Mouse (Mus musculus) adrenal gland, adult 18-20 months (tissue): ENCODE measurements around the gene Exoc3l. TPM values are rescaled to one million over a fixed set of nuclear protein-coding genes. Genes with fewer than 3 reads are reported as not detected.

Experiments used
- DNase-seq, 2 experiments: peaks; one replicate each; pipeline ENCODE4 v3.0.0; 2021 to 2022; ENCODE audit warnings: low spot score in 2 of 2
- microRNA-seq, 2 experiments: library from miRNA; unstranded; fragments of <30 nt; microRNA quantifications; one replicate each; pipeline ENCODE4 v1.2.0; 2021; ENCODE audit warnings: borderline number of aligned reads in 2 of 2
- total RNA-seq, 2 experiments: library from RNA; stranded (reverse); gene quantifications; 1 replicate in 1 of 2; 2 replicates in 1 of 2; pipeline ENCODE4 v1.2.3; 2021

The Exoc3l gene
- total RNA-seq, 2 experiments from 2014 or later: 15.6 to 17.2 TPM

GRCm38 (mm10) chr8:105252680-105253537 lies 43.0 kb downstream of the Exoc3l start:
- DNase-seq: no peak

- DNase-seq: no peak
Measured at GRCm38 (mm10) chr8:105251954-105252353, 43.9 kb downstream of the Exoc3l start.

- no peak for DNase-seq
Measured at GRCm38 (mm10) chr8:105241016-105241415, 54.9 kb downstream of the Exoc3l start.

Small RNAs within 50 kb of the gene (microRNA-seq; reads per million reads assigned to microRNA genes)
- gene Gm27320 (0 reads per million in 2 experiments), gene Mir328 (3,519 to 6,929 reads per million in 2 experiments)

Other genes starting within 250 kb of the Exoc3l start
- gene Ces3a, start 247.5 kb downstream of the Exoc3l start, total RNA-seq: under 1 TPM in 1 of 2 experiments, not detected in 1; 0.27 TPM
- gene Ces3b, start 212.3 kb downstream of the Exoc3l start, total RNA-seq: not detected
- gene Ces4a, start 164.3 kb downstream of the Exoc3l start, total RNA-seq: not detected
- gene Cbfb, start 125.4 kb downstream of the Exoc3l start, total RNA-seq: 100 to 1,000 TPM in 1 of 2 experiments, 10 to 100 TPM in 1; 89.7 to 105 TPM
- 10 to 100 TPM; 23.4 to 32.0 TPM for gene D230025D16Rik, start 71.0 kb downstream of the Exoc3l start, total RNA-seq
- gene B3gnt9, start 40.9 kb downstream of the Exoc3l start, total RNA-seq: 1 to 10 TPM; 2.7 to 3.2 TPM
- gene Tradd, start 31.5 kb downstream of the Exoc3l start, total RNA-seq: 10 to 100 TPM; 13.1 to 15.5 TPM
- 1 to 10 TPM; 3.7 to 4.3 TPM for gene Fbxl8, start 31.5 kb downstream of the Exoc3l start, total RNA-seq
- 1 to 10 TPM; 2.2 to 4.3 TPM for gene Hsf4, start 26.3 kb downstream of the Exoc3l start, total RNA-seq
- gene Nol3, start 20.0 kb downstream of the Exoc3l start, total RNA-seq: 10 to 100 TPM in 1 of 2 experiments, 1 to 10 TPM in 1; 6.7 to 20.3 TPM
- 1 to 10 TPM; 2.2 to 2.8 TPM for gene 4931428F04Rik, start 6.2 kb downstream of the Exoc3l start, total RNA-seq
- gene E2f4, start 1.6 kb upstream of the Exoc3l start, total RNA-seq: 10 to 100 TPM; 43.2 to 44.9 TPM
- 1 to 10 TPM; 4.5 to 6.9 TPM for gene Elmo3, start 9.5 kb upstream of the Exoc3l start, total RNA-seq
- 1 to 10 TPM; 3.1 to 3.8 TPM for gene Lrrc29, start 30.2 kb upstream of the Exoc3l start, total RNA-seq
- gene Tmem208, start 30.3 kb upstream of the Exoc3l start, total RNA-seq: 10 to 100 TPM; 55.6 to 69.6 TPM
- 1 to 10 TPM; 8.3 to 8.6 TPM for gene Fhod1, start 51.9 kb upstream of the Exoc3l start, total RNA-seq
- gene Slc9a5, start 52.7 kb upstream of the Exoc3l start, total RNA-seq: under 1 TPM; 0.58 to 0.93 TPM
- gene Plekhg4, start 77.2 kb upstream of the Exoc3l start, total RNA-seq: under 1 TPM; 0.17 to 0.67 TPM
- gene Kctd19, start 117.4 kb upstream of the Exoc3l start, total RNA-seq: under 1 TPM in 1 of 2 experiments, not detected in 1; 0.13 TPM
- 1 to 10 TPM; 3.3 to 4.5 TPM for gene Lrrc36, start 117.5 kb upstream of the Exoc3l start, total RNA-seq
- 10 to 100 TPM; 24.0 to 43.0 TPM for gene Tppp3, start 175.4 kb upstream of the Exoc3l start, total RNA-seq
- 10 to 100 TPM; 18.1 to 18.3 TPM for gene Zdhhc1, start 200.8 kb upstream of the Exoc3l start, total RNA-seq
- gene Hsd11b2, start 222.7 kb upstream of the Exoc3l start, total RNA-seq: under 1 TPM; 0.16 to 0.53 TPM